Mouse (Mus musculus): ENCODE measurements around the gene Cpne4.

Cpne4 gene

DNA sequence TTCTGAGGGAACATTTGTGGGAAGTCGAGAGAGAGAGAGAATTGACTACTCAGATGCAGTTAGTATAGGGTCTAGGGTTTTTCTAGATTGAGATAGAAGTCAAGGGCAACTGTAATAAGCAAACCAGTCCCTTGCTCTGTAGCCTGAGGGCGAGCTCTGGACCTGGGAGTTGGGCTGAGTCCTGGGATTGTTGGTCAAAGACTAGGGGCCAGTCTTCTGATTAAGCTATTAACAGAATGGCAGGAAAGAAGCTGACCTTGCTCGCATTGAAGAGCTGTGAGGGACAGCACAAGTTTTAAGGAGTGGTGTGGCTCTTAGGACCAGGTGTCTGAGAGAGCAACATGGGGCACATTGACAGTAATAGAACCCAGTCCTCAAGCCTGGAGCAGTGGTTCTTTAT, 140.0 kb downstream of the Cpne4 start:
- no peak for DNase-seq (ENCODE audit: low spot score)

DNA sequence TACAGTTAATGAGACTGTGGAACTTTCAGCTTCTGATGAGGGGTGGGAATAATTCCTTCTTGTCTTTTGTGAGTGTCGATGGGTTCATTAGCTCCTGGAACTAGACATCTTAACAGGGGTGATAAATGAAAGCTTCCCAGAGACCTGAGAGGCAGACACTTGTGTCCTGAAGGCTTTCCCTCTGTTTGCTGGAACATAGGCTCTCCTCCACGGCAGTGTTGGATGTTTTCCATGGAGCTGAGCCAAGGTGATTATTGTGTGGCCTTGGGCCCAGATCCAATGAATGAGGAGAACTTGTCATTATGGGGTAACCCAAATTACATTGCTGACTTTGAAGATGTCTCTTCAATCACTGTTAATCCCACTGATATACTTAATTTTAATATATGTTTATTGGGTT, 146.1 kb downstream of the Cpne4 start:
- DNase-seq (ENCODE audit: low spot score): no peak

DNA sequence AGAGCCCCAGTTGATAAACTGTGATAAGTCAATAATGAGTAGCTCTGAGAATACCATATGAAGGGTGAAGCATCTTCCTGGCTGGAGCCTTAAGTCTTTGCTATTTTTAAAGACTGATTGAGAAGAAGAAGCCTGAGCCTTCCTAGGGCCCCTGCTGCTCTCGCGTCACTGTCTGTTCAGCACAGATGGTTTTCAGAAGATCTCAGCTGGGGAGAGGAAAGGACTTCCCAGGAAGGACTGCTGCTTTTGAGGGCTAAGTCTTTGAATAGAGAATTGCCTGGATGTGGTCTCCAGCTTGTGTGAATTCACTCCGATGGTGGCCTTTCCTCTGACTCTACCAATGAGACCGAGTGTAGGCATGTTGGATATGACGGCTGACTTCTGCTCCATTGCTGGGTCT, 163.7 kb downstream of the Cpne4 start:
- no peak for DNase-seq (ENCODE audit: low spot score)

- DNase-seq (ENCODE audit: low spot score): no peak
Observed at GRCm38 (mm10) chr9:104725311-104725710, 178.2 kb downstream of the Cpne4 start.

- no peak for DNase-seq (ENCODE audit: low spot score)
Observed at GRCm38 (mm10) chr9:104742661-104743380, 195.7 kb downstream of the Cpne4 start.

DNA sequence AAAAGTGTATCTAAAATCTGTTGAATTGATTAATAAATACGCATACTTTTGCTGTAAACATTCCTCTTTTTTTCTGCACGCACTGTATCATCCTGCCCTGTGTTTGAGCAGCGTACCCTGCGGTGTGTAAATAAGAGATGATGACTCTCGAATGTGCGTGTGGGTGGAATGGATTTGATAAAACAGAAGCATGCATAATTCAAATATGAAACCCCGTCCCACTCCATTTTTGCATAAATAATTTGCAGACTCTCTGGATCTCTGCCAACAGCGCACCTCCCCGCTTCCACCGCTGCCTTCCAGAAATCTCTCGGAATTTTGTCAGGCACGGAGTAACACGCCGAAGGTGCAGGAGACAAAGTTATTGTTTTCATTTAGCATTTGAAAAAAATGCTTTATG, 208.4 kb downstream of the Cpne4 start:
- DNase-seq (ENCODE audit: low spot score): no peak

DNA sequence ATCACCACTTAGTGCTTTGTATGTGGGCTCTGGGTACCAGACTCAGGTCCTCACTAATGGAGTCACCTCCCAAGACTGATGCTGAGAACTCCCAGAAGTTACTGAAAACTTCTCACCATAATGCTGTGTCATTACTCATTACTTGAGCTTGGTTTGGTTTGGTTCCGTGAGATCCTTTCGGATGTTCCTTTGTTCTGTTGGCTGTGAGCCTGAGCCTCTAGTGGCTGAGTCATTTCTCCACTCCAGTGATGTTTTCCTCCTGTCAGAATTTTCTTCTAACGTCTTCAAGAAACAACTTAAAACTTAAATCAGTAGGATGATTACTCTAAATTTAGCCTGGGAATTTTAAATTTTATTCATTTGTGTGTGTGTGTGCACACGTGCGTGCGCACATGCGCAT, 212.9 kb downstream of the Cpne4 start:
- DNase-seq (ENCODE audit: low spot score): no peak

- DNase-seq (ENCODE audit: low spot score): no peak
Observed at GRCm38 (mm10) chr9:104776198-104776815, 229.2 kb downstream of the Cpne4 start.

DNA sequence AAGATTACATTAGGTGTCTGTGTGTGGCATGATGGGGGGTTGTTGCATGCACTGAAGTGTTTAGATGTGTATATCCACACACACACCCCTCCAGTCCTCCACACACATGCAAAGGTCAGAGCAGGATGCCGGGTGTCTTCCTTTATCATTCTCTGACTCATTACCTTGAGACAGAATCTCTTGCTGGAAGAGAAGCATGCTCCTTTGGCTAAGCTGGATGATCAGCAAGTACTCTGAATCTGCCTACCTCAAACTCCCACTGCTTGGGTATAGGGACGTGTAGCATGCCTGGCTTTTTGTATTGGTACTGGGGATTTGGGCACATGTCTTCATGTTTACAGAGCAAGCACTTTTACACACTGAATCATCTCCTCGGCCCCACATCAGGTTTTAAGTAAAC, 230.0 kb downstream of the Cpne4 start:
- DNase-seq (ENCODE audit: low spot score): no peak

- no peak for DNase-seq (ENCODE audit: low spot score)
Observed at GRCm38 (mm10) chr9:104777780-104778179, 230.7 kb downstream of the Cpne4 start.

GRCm38 (mm10) chr9:104796601-104797000, 249.5 kb downstream of the Cpne4 start:
- DNase-seq (ENCODE audit: low spot score): no peak

DNA sequence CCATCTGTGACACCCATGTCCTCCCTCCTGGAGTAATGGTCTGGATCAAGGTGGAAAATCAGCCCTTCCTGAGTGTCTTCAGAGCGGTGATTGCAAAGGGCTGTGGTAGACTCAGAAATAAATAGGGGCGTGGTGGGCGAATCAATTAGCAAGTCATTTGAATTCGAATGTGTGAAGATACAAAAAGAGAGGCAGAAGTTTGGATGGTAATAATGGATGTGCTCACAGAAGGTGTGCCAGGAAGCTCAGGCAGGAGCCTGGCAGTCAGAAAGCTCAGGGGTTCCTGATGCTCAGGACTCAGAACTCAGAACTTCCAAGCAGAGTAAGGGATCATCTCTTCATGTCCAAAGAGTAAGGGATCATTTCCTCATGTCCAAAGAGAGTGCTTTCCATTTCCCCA, 257.7 kb downstream of the Cpne4 start:
- DNase-seq (ENCODE audit: low spot score): no peak

GRCm38 (mm10) chr9:104814681-104815080, 267.6 kb downstream of the Cpne4 start:
- no peak for DNase-seq (ENCODE audit: low spot score)

DNA sequence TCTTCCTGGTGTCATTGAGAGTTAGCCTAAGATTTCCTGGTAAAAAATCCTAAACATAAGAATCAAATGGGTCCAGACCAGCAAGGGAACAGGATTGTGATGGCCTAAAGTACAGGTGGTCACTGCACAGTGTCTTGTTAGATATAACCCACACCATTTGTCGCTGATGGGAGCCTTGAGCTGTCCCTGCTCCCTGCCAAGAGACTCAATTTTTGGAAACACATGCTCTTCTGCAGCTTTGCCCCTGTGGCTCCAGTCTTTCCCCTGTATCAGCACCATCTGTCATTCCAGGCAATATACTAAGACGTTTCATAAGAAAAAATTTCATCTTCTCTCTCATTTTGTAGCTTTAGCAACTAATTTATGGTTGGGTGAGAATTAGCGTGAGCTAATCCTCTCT, 281.6 kb downstream of the Cpne4 start:
- no peak for DNase-seq (ENCODE audit: low spot score)

- DNase-seq (ENCODE audit: low spot score): no peak
Observed at GRCm38 (mm10) chr9:104832934-104833539, 286.0 kb downstream of the Cpne4 start.

DNA sequence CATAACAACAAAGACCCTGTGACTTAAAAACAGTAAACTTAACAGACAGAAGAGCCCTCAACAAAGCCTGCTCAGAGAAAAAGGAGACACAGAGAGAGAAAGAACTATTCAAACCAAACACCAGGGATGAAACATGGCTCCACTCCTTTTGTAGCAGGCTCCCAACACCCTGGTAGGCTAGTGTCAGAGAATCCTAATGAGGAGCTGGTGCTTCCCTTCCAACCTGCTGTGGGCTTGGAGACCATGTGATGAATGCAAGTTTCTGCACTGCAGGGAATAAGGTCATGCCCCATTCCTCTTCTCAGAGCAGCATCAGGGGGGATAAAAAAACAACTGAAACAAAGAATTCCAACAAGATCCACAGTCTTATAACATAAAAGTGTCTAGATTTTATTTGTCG, 290.8 kb downstream of the Cpne4 start:
- DNase-seq (ENCODE audit: low spot score): no peak

DNA sequence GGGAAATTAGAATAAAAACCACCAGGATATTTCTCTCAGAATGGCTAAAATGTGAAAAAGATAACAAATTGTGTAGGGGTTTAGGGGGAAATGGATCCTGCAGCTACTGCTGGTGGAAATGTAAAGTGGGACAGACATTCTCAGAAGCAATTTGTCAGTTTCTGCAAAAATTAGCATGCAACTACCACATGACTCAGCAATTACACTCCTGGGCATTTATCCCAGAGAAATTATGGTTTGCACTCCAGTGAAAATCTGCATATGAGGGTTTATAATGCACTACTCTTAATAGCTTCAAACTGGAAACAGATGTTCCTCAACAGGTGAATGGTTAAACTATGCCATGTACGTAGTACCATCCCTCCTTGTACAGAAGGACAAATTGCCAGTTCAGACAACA, 294.2 kb downstream of the Cpne4 start:
- no peak for DNase-seq (ENCODE audit: low spot score)

- no peak for DNase-seq (ENCODE audit: low spot score)
Observed at GRCm38 (mm10) chr9:104845226-104845930, 298.3 kb downstream of the Cpne4 start.

DNA sequence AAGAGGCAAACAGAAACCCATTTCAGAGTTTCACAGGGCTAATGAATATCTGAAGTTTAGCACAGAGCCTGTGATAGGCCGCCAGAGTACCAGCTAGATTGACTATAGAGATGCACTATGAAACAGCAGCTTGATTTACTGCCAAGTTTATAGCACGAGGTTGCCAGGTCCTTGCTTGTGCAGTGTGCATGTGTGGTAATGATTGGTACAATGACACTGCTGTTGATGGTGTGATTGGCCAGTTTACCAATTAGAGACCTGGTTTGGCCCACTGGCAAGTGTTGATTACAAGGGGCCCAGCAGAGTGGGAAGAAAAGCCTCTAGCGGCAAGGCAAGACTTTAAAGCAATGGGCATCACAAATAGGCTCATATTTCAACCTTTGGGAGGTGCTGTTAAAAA, 306.6 kb downstream of the Cpne4 start:
- no peak for DNase-seq (ENCODE audit: low spot score)

GRCm38 (mm10) chr9:104854245-104854921, 307.3 kb downstream of the Cpne4 start:
- no peak for DNase-seq (ENCODE audit: low spot score)

- DNase-seq (ENCODE audit: low spot score): no peak
Observed at GRCm38 (mm10) chr9:104865830-104866229, 318.7 kb downstream of the Cpne4 start.

GRCm38 (mm10) chr9:104872586-104872985, 325.5 kb downstream of the Cpne4 start:
- DNase-seq (ENCODE audit: low spot score): no peak

Data from testis, postnatal 14 days (tissue).